In genomic region chr11:69682209-69682839, GRCm38 (mm10) we compare ENCODE assay signal across 8 mouse cellular contexts. TPM values are rescaled to one million over a fixed set of nuclear protein-coding genes. Genes with fewer than 3 reads are reported as not detected.
A peak's percentile ranks its signal among the peaks of the same experiment; 100 is the strongest.
DNase-seq lines count a peak whose midpoint lies in the region; ATAC-seq and TF ChIP-seq lines count a peak whose summit lies in the region.

No protein-coding gene starts in this region.

- H3K9ac ChIP-seq in kidney, embryonic 15.5 days = peak overlapping the region; percentile 89
- peak overlapping the region; percentile 88 for H3K9ac ChIP-seq in hindbrain, embryonic 12.5 days
- peak overlapping the region; percentile 76; the same call in 1 of the 2 replicates for H3K9ac ChIP-seq in midbrain, embryonic 14.5 days (replicated peaks; ENCODE audit: low read length)

- peak overlapping the region; percentile 91 for H3K4me2 ChIP-seq in kidney, embryonic 15.5 days
- peak overlapping the region; percentile 90 for H3K4me2 ChIP-seq in hindbrain, embryonic 12.5 days (replicated peaks)
- peak overlapping the region; percentile 93 for H3K4me2 ChIP-seq in midbrain, embryonic 14.5 days (ENCODE audit: low read length)

- no peaks in the 10 kb centered on the region for H3K9me3 ChIP-seq in kidney, embryonic 15.5 days (replicated peaks)
- no peaks in the 10 kb centered on the region for H3K9me3 ChIP-seq in hindbrain, embryonic 12.5 days (replicated peaks)
- H3K9me3 ChIP-seq in midbrain, embryonic 14.5 days (ENCODE audit: control insufficient read depth, low read length) = no peaks in the 10 kb centered on the region

- ATAC-seq in kidney, embryonic 15.5 days (replicated peaks; ENCODE audit: low FRiP score) = peak; percentile 16; the same call in 1 of the 2 replicates
- ATAC-seq in hindbrain, embryonic 12.5 days (ENCODE audit: low FRiP score) = peak; percentile 23; the same call in 1 of the 2 replicates
- ATAC-seq in midbrain, embryonic 14.5 days (ENCODE audit: low FRiP score, low TSS enrichment) = peak; percentile 16; the same call in 1 of the 2 replicates

- peaks cover 30% of the 10 kb centered on the region for H3K36me3 ChIP-seq in kidney, embryonic 15.5 days
- H3K36me3 ChIP-seq in hindbrain, embryonic 12.5 days = peaks cover 26% of the 10 kb centered on the region
- H3K36me3 ChIP-seq in midbrain, embryonic 14.5 days (ENCODE audit: control insufficient read depth, insufficient read depth, low read length) = peaks cover 22% of the 10 kb centered on the region

- peak overlapping the region; percentile 95 for H3K27ac ChIP-seq in kidney, embryonic 15.5 days
- no peak overlapping the region for H3K27ac ChIP-seq in cortical plate, adult 2 months (ENCODE audit: insufficient read depth, low read length)
- H3K27ac ChIP-seq in hindbrain, embryonic 12.5 days = peak overlapping the region; percentile 94
- H3K27ac ChIP-seq in midbrain, embryonic 14.5 days (replicated peaks; ENCODE audit: low read depth, low read length) = peak overlapping the region; percentile 86

- WGBS in kidney, embryonic 15.5 days = 21% methylated on average over 24 of the region's 24 CpGs
- 28% methylated on average over 24 of the region's 24 CpGs for WGBS in hindbrain, embryonic 12.5 days
- WGBS in midbrain, embryonic 14.5 days = 26% methylated on average over 24 of the region's 24 CpGs

- TF ChIP-seq CTCF in cortical plate, adult 2 months (IDR thresholded peaks at IDR 0.05; ENCODE audit: extremely low read depth, insufficient read depth, low read length) = no peak

- peak overlapping the region; percentile 88 for H3K4me3 ChIP-seq in kidney, embryonic 15.5 days (replicated peaks)
- peak overlapping the region; percentile 44 for H3K4me3 ChIP-seq in cortical plate, adult 2 months (ENCODE audit: insufficient read depth, low read length)
- peak overlapping the region; percentile 55 for H3K4me3 ChIP-seq in hindbrain, embryonic 12.5 days
- peak overlapping the region; percentile 82 for H3K4me3 ChIP-seq in midbrain, embryonic 14.5 days (replicated peaks; ENCODE audit: low read depth, low read length)

- H3K27me3 ChIP-seq in kidney, embryonic 15.5 days = no peaks in the 10 kb centered on the region
- H3K27me3 ChIP-seq in hindbrain, embryonic 12.5 days = peaks cover 4% of the 10 kb centered on the region
- no peaks in the 10 kb centered on the region for H3K27me3 ChIP-seq in midbrain, embryonic 14.5 days (ENCODE audit: control insufficient read depth, insufficient read depth, low read length)

- no peak for DNase-seq in kidney, postnatal 25 days
- DNase-seq in midbrain, embryonic 14.5 days = no peak
- DNase-seq in urinary bladder, postnatal 25 days (ENCODE audit: low spot score) = no peak
- no peak for DNase-seq in urinary bladder, postnatal 14 days (ENCODE audit: low spot score)
- no peak for DNase-seq in right cerebral cortex, postnatal 4 days

- H3K4me1 ChIP-seq in kidney, embryonic 15.5 days = peaks cover 54% of the 10 kb centered on the region
- no peaks in the 10 kb centered on the region; the same call in 1 of the 2 replicates for H3K4me1 ChIP-seq in cortical plate, adult 2 months (ENCODE audit: control insufficient read depth, insufficient read depth, low read length)
- peaks cover 27% of the 10 kb centered on the region for H3K4me1 ChIP-seq in hindbrain, embryonic 12.5 days
- peaks cover 18% of the 10 kb centered on the region for H3K4me1 ChIP-seq in midbrain, embryonic 14.5 days (ENCODE audit: control insufficient read depth, insufficient read depth, low read length)

- TF ChIP-seq POLR2A in cortical plate, adult 2 months (IDR thresholded peaks at IDR 0.05; ENCODE audit: extremely low read depth, insufficient read depth, low read length) = no peak

RNA-seq across cellular contexts. Expression of gene Senp3, which starts 0.4 kb away (rescaled TPM):
- 91.6 and 95.2 TPM in 2 replicates for polyA plus RNA-seq in kidney, embryonic 15.5 days (2015; fragmentation: Nextera tagmentation; extraction: Ambion mirVana)
- 120 and 133 TPM in 2 replicates for polyA plus RNA-seq in cortical plate, adult 2 months (2012; rRNA removed)
- polyA plus RNA-seq in hindbrain, embryonic 12.5 days (2016; fragmentation: Nextera tagmentation; extraction: Ambion mirVana) = 105 and 106 TPM in 2 replicates
- 93.3 and 103 TPM in 2 replicates for polyA plus RNA-seq in midbrain, embryonic 14.5 days (2014; fragmentation: Nextera tagmentation; extraction: Ambion mirVana)

RNA-seq across cellular contexts. Expression of gene Tnfsf13, which starts 3.3 kb away (rescaled TPM):
- 0.45 and 0.53 TPM in 2 replicates for polyA plus RNA-seq in kidney, embryonic 15.5 days (2015; fragmentation: Nextera tagmentation; extraction: Ambion mirVana)
- polyA plus RNA-seq in cortical plate, adult 2 months (2012; rRNA removed) = 6.1 and 7.5 TPM in 2 replicates
- 0.42 and 0.49 TPM in 2 replicates for polyA plus RNA-seq in hindbrain, embryonic 12.5 days (2016; fragmentation: Nextera tagmentation; extraction: Ambion mirVana)
- polyA plus RNA-seq in midbrain, embryonic 14.5 days (2014; fragmentation: Nextera tagmentation; extraction: Ambion mirVana) = 0.16 and 0.25 TPM in 2 replicates

RNA-seq across cellular contexts. Expression of gene Eif4a1, which starts 10.1 kb away (rescaled TPM):
- polyA plus RNA-seq in kidney, embryonic 15.5 days (2015; fragmentation: Nextera tagmentation; extraction: Ambion mirVana) = 586 and 589 TPM in 2 replicates
- 323 and 335 TPM in 2 replicates for polyA plus RNA-seq in cortical plate, adult 2 months (2012; rRNA removed)
- polyA plus RNA-seq in hindbrain, embryonic 12.5 days (2016; fragmentation: Nextera tagmentation; extraction: Ambion mirVana) = 555 and 589 TPM in 2 replicates
- polyA plus RNA-seq in midbrain, embryonic 14.5 days (2014; fragmentation: Nextera tagmentation; extraction: Ambion mirVana) = 707 and 863 TPM in 2 replicates

RNA-seq across cellular contexts. Expression of gene Tnfsf12, which starts 13.3 kb away (rescaled TPM):
- 9.1 and 11.1 TPM in 2 replicates for polyA plus RNA-seq in kidney, embryonic 15.5 days (2015; fragmentation: Nextera tagmentation; extraction: Ambion mirVana)
- polyA plus RNA-seq in cortical plate, adult 2 months (2012; rRNA removed) = 19.8 and 22.5 TPM in 2 replicates
- 3.1 and 3.4 TPM in 2 replicates for polyA plus RNA-seq in hindbrain, embryonic 12.5 days (2016; fragmentation: Nextera tagmentation; extraction: Ambion mirVana)
- polyA plus RNA-seq in midbrain, embryonic 14.5 days (2014; fragmentation: Nextera tagmentation; extraction: Ambion mirVana) = 1.6 and 3.0 TPM in 2 replicates

RNA-seq across cellular contexts. Expression of gene Tnfsfm13, which starts 13.6 kb away (rescaled TPM):
- 4.5 and 7.0 TPM in 2 replicates for polyA plus RNA-seq in kidney, embryonic 15.5 days (2015; fragmentation: Nextera tagmentation; extraction: Ambion mirVana)
- polyA plus RNA-seq in cortical plate, adult 2 months (2012; rRNA removed) = 3.8 and 4.3 TPM in 2 replicates
- 0.80 and 1.9 TPM in 2 replicates for polyA plus RNA-seq in hindbrain, embryonic 12.5 days (2016; fragmentation: Nextera tagmentation; extraction: Ambion mirVana)
- polyA plus RNA-seq in midbrain, embryonic 14.5 days (2014; fragmentation: Nextera tagmentation; extraction: Ambion mirVana) = 0.51 and 1.1 TPM in 2 replicates
